Mouse (Mus musculus): ENCODE measurements around the gene Slc22a21.

The Slc22a21 gene

GRCm38 (mm10) chr11:53900991-53901390, 79.1 kb downstream of the Slc22a21 start:
- DNase-seq = no peak

GRCm38 (mm10) chr11:53899981-53900380, 80.2 kb downstream of the Slc22a21 start:
- no peak for DNase-seq
